Mouse (Mus musculus) hindbrain, embryonic 13.5 days (tissue): ENCODE measurements around the gene Card14. TPM values are rescaled to one million over a fixed set of nuclear protein-coding genes. Genes with fewer than 3 reads are reported as not detected.
"Not testable (repeated sequence)": the region's sequence is repeated elsewhere in the genome, so short reads cannot be mapped to it uniquely, and the experiment has no call there.

ENCODE experiments used
- ATAC-seq: fragments of 200-750 bp; cut with Nextera tagmentation; 2 replicates; pipeline ENCODE4 v1.8.0; 2017; ENCODE audit warnings: moderate TSS enrichment; ENCODE audit not compliant: low FRiP score
- H3K27ac ChIP-seq: fragments of 300-500 bp; sonication (generic); 2 replicates; pipeline ENCODE4 v1.5.1; 2015; ENCODE audit warnings: inconsistent platforms, mild to moderate bottlenecking, moderate library complexity
- H3K27me3 ChIP-seq: fragments of 300-500 bp; sonication (generic); 2 replicates; pipeline ENCODE4 v1.6.1; 2015; ENCODE audit warnings: mild to moderate bottlenecking, inconsistent platforms
- H3K36me3 ChIP-seq: fragments of 300-500 bp; sonication (generic); 2 replicates; pipeline ENCODE4 v1.6.1; 2015; ENCODE audit warnings: mild to moderate bottlenecking, inconsistent platforms
- H3K4me1 ChIP-seq: fragments of 300-500 bp; sonication (generic); replicated peaks from 2 replicates; pipeline ENCODE4 v1.6.1; 2015; ENCODE audit warnings: inconsistent platforms
- H3K4me2 ChIP-seq: fragments of 300-500 bp; sonication (generic); 2 replicates; pipeline ENCODE4 v1.6.1; 2015; ENCODE audit warnings: inconsistent platforms, mild to moderate bottlenecking, moderate library complexity
- H3K4me3 ChIP-seq: fragments of 300-500 bp; sonication (generic); 2 replicates; pipeline ENCODE4 v1.5.1; 2015; ENCODE audit warnings: mild to moderate bottlenecking, inconsistent platforms
- H3K9ac ChIP-seq: fragments of 300-500 bp; sonication (generic); 2 replicates; pipeline ENCODE4 v1.6.1; 2015; ENCODE audit warnings: mild to moderate bottlenecking, inconsistent platforms
- H3K9me3 ChIP-seq: fragments of 300-500 bp; sonication (generic); 2 replicates; pipeline ENCODE4 v1.6.1; 2016; ENCODE audit warnings: inconsistent platforms
- WGBS: fragments of 180-500 bp; shearing (Covaris S2); methylation state at CpG from one replicate; pipeline ENCODE4 v1.1.7; 2015; 5-methylcytosine and 5-hydroxymethylcytosine counted together
- polyA plus RNA-seq: library from polyadenylated mRNA; unstranded; fragments of >200 nt; fragmentation: Nextera tagmentation; extraction: Ambion mirVana; gene quantifications from 2 replicates; pipeline ENCODE4 v1.2.1, GENCODE M21; 2015

Card14 gene
- 0.06 and 0.09 TPM in 2 replicates for polyA plus RNA-seq

DNA sequence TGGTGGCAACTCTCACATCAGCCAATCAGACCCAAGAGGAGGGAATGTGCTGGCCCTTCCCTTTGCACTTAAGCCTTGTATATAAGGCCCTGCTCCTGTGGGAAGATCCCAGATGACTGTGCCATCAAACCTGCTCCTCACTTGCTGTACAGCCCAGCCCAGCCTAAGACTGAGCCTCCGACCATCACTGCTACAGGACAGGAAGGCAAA is at the start of gene Card14:
Card14 (plus strand) TSS at position 111 of the 210 bp plus-strand sequence.
- WGBS: 48% methylated on average over 1 of the region's 1 CpGs
- Histone ChIP-seq H3K4me2 (no peak within 1 kb of the TSS), H3K27me3 (peaks cover 25% of the 10 kb centered on the region), H3K9me3 (no peaks in the 10 kb centered on the region), H3K9ac (peak within 1 kb of the TSS; percentile 43; the same call in 1 of the 2 replicates), H3K36me3 (no peaks in the 10 kb centered on the region), H3K27ac (no peak within 1 kb of the TSS), H3K4me1 (peaks cover 12% of the 10 kb centered on the region; the same call in 1 of the 2 replicates), H3K4me3 (no peak within 1 kb of the TSS)
- ATAC-seq: no peak

DNA sequence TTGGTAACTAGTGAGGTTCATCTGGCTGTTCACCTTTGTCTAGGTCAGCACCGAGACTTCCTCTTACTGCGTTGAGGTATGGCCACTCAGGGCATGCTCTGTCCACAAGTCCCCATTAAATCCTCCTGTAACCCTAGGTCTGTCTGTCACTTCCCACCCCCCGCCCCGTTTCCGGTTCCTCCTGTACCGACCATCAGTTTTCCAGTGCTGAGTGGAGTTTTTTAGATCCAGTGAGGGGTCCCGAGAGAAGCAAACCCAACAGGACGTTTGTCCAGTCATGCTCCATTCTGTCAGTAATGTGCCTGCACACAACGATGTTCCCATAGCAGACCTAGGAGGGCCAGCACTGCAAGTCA is 49.4 kb upstream of the Card14 start:
- peak overlapping the region; percentile 28 for H3K4me3 ChIP-seq
- peak overlapping the region; percentile 49 for H3K4me2 ChIP-seq
- H3K9ac ChIP-seq: peak overlapping the region; percentile 55; the same call in 1 of the 2 replicates
- no peaks in the 10 kb centered on the region for H3K9me3 ChIP-seq
- 76% methylated on average over 9 of the region's 9 CpGs for WGBS
- peak overlapping the region; percentile 71 for H3K27ac ChIP-seq
- no peak for ATAC-seq
- H3K4me1 ChIP-seq: peaks cover 18% of the 10 kb centered on the region
- H3K27me3 ChIP-seq: no peaks in the 10 kb centered on the region
- H3K36me3 ChIP-seq: peaks cover 45% of the 10 kb centered on the region

DNA sequence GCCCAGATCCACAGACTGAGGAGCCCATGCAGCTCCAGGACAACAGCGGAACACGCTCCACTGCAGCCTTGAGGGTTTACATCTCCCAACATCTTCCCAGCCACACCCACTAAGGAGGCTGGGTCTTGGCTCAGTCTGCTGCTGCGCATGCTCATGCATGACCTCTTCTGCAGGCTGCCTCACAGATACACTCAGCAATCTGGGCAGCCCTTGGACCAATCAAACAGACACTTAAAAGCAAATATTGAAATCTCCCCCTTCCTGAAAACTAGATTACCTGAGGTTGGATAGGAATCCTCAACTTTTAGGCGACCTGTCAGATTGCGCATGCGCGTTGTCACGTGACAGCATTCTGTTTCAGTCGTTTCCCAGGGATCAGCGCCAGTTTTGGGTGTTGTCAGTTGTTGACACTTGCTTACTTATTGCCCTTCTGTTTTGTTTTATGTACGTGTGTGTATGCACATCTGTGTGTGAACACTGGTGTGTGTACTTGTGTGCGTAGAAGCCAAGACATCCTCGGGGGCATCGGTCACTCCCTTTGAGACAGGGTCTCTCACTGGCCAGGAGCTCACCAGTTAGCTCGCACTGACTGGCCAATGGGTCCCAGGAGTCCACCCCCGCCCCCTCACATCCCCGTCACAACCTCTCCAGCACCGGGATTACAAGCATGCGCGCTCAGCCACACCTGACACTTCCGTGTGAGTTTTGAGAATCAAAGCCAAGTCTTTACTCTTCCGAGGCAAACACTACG is 48.8 kb upstream of the Card14 start:
- Histone ChIP-seq H3K4me3 (peak overlapping the region; percentile 28), H3K4me2 (peak overlapping the region; percentile 49), H3K27me3 (no peaks in the 10 kb centered on the region), H3K27ac (peak overlapping the region; percentile 71), H3K36me3 (peaks cover 48% of the 10 kb centered on the region), H3K9me3 (no peaks in the 10 kb centered on the region), H3K4me1 (peaks cover 13% of the 10 kb centered on the region; the same call in 1 of the 2 replicates), H3K9ac (peak overlapping the region; percentile 55; the same call in 1 of the 2 replicates)
- peak; percentile 72 for ATAC-seq
- 67% methylated on average over 23 of the region's 23 CpGs for WGBS

DNA sequence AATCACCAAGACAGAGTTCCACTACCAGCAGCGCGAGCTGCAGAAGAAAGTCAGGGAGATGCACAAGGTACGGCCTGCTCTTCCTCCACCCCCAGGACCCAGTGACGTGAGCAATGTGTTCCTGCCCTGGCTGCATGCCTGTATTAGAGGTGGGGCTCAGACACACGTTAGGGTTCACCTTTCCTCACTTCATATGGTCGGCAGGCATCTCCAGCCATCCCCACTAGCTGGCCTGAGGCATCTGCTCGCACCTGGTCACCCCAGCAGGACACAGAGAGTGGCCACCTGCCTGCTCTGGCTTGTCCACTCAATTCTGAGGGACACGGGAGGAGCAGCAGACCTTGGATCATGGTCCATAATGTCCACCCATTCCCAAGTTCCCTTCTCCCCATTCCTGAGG is 47.6 kb upstream of the Card14 start:
- Histone ChIP-seq H3K9ac (no peak overlapping the region), H3K4me1 (peaks cover 13% of the 10 kb centered on the region; the same call in 1 of the 2 replicates), H3K27me3 (no peaks in the 10 kb centered on the region), H3K36me3 (peaks cover 60% of the 10 kb centered on the region), H3K4me3 (no peak overlapping the region), H3K4me2 (no peak overlapping the region), H3K9me3 (no peaks in the 10 kb centered on the region), H3K27ac (no peak overlapping the region)
- 95% methylated on average over 8 of the region's 8 CpGs for WGBS
- ATAC-seq: no peak

DNA sequence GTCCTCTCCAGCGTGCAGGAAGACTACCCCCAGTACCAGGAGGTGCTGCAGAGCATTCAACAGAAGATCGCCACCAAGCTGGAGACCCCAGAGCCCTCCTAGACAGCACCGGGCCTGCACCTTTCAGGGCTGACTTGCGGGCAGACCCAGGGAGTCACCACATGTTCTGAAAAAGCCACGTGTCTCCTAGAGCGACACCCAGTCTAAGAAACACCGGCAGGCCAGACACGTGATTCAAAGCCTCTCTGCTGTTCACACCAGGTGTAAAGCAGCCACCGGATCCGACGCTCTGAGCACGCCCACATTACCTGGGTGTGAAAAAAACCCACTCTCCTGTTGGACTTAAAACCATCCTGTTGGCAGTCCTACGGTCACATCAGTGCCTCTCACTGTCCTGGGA is 43.2 kb upstream of the Card14 start:
- H3K36me3 ChIP-seq: peaks cover 52% of the 10 kb centered on the region
- no peak for ATAC-seq
- no peak overlapping the region for H3K9ac ChIP-seq
- peaks cover 19% of the 10 kb centered on the region for H3K4me1 ChIP-seq
- no peaks in the 10 kb centered on the region for H3K9me3 ChIP-seq
- H3K27ac ChIP-seq: no peak overlapping the region
- H3K27me3 ChIP-seq: no peaks in the 10 kb centered on the region
- WGBS: 94% methylated on average over 13 of the region's 13 CpGs
- no peak overlapping the region for H3K4me2 ChIP-seq
- no peak overlapping the region for H3K4me3 ChIP-seq

DNA sequence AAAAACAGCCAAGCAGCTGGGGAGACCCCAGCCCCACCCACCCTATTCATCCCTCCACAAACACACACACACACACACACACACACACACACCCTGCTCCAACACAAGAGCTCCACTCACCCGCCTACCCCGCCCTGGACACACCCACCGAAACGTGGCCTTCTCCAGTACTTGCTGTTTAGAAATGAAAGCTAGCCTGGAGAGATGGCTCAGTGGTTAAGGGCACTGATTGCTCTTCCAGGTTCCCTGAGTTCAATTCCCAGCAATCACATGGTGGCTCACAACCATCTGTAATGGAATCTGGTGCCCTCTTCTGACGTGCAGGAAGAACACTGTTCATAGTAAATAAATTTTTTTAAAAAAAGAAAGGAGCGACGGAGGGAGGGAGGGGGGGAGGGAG is 41.8 kb upstream of the Card14 start:
- Histone ChIP-seq H3K4me2 (no peak overlapping the region), H3K4me3 (no peak overlapping the region), H3K4me1 (peaks cover 32% of the 10 kb centered on the region), H3K27me3 (no peaks in the 10 kb centered on the region), H3K9ac (no peak overlapping the region), H3K27ac (no peak overlapping the region), H3K9me3 (no peaks in the 10 kb centered on the region), H3K36me3 (peaks cover 45% of the 10 kb centered on the region)
- 79% methylated on average over 7 of the region's 7 CpGs for WGBS
- ATAC-seq: no peak

DNA sequence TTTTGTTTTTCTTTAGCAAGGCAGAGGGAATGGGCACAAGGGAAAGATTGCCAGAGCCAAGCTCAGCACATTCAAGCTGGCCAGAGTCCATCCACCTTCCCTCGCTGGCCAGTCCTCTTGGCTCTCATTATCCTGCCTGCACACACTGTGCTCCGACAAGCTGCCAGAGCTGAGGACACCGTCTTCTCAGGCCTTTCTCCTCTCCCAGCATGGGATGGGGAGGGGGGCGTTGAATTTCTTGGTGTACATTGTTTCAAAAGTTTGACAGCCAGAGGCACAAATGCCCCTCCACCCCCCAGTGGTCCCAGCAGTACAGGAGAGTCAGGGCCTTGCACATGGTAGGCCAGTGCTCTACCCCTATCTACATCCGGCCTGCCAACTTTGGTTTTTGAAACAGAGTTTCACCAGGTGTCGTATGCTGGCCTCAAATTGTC is 40.3 kb upstream of the Card14 start:
- WGBS: 37% methylated on average over 6 of the region's 6 CpGs
- Histone ChIP-seq H3K9me3 (no peaks in the 10 kb centered on the region), H3K4me3 (0 out of 2 replicates have a peak overlapping the region, but pooled peaks have one; percentile 55), H3K9ac (peak overlapping the region; percentile 40; the same call in 1 of the 2 replicates), H3K27ac (peak overlapping the region; percentile 44; the same call in 1 of the 2 replicates), H3K27me3 (no peaks in the 10 kb centered on the region), H3K4me1 (peaks cover 42% of the 10 kb centered on the region), H3K4me2 (peak overlapping the region; percentile 83), H3K36me3 (peaks cover 42% of the 10 kb centered on the region)
- no peak; the same call in none of the 2 replicates for ATAC-seq

DNA sequence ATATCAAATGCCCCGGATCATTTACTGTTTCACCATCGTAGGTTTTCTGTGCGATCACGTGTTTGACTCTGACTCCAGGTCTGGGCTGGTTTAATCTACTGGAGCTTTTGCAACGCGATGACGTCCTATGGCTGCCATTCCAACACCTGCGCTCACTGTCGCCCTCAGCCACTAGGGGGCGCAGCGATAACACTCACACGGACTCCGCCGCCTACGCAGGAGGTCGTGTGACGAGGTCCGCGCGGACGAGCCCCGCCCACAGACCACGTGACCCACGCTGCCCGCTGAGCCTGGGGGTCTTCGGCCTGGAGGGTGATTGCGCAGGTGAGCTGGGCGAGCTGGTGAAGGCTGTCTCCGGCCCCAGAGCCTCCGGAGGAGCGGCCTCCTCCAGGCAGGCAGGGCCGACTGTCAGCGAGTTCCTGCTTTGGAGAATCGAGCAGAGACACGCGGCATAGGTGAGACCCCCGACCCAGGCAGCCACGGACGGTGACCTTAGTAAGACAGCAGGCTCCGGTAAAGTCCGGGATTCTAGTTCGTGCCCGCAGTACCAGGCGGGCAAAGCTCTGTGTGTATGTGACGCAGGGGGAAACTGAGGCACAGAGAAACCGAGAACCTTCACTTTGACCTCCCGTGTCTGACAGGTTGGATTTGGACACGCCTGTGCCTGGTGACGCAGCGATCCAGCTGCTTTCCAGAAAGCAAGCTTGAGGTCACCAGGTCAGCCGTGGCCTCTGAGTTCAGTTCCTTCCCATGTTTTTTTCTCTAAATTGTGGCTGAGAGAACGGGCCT is 39.6 kb upstream of the Card14 start, which contains the start of gene Gaa:
Gaa (plus strand) TSS at position 120 of the 789 bp plus-strand sequence.
- no peaks in the 10 kb centered on the region for H3K27me3 ChIP-seq
- H3K36me3 ChIP-seq: peaks cover 42% of the 10 kb centered on the region
- ATAC-seq: peak; percentile 88
- peak within 1 kb of the TSS; percentile 58; the same call in 1 of the 2 replicates for H3K27ac ChIP-seq
- WGBS: 5% methylated on average over 52 of the region's 52 CpGs
- H3K9ac ChIP-seq: peak within 1 kb of the TSS; percentile 78
- no peaks in the 10 kb centered on the region for H3K9me3 ChIP-seq
- peak within 1 kb of the TSS; percentile 83 for H3K4me2 ChIP-seq
- H3K4me3 ChIP-seq: peak within 1 kb of the TSS; percentile 55
- H3K4me1 ChIP-seq: peaks cover 42% of the 10 kb centered on the region

DNA sequence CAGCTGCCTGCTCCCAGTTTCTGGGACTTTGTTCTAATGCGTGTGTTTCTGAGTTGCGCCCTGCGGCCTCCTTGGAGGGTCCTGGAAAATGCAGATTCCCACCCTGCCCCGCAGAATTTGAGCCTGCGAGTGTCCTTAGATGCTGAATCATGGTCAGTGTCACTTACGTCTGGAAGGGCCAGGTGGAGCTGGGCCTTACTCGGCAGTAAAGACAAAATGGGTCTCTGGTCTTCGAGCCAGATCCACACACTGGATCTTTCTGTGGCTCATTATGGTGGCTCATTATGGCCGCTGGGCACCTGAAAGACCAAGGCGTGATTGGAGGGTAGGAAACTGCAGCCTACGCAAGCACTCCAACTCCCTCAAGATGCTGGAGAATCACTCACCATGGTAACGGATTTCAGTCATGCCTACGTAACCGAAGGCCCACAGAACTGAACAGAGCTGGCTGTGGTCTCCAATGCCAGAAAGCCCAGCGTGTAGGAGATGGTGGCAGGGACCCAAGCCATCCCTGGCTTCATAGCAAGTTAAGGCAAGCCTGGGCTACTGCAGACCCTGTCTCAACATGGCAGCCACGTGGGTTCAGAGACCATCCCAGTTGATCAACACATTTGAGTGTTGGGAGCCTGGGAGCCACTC is 38.9 kb upstream of the Card14 start:
- WGBS: 75% methylated on average over 16 of the region's 16 CpGs
- peak overlapping the region; percentile 78 for H3K9ac ChIP-seq
- H3K4me3 ChIP-seq: peak overlapping the region; percentile 55
- H3K9me3 ChIP-seq: no peaks in the 10 kb centered on the region
- no peak overlapping the region for H3K27ac ChIP-seq
- peaks cover 44% of the 10 kb centered on the region for H3K36me3 ChIP-seq
- peak overlapping the region; percentile 83 for H3K4me2 ChIP-seq
- H3K27me3 ChIP-seq: no peaks in the 10 kb centered on the region
- no peak for ATAC-seq
- peaks cover 42% of the 10 kb centered on the region for H3K4me1 ChIP-seq

DNA sequence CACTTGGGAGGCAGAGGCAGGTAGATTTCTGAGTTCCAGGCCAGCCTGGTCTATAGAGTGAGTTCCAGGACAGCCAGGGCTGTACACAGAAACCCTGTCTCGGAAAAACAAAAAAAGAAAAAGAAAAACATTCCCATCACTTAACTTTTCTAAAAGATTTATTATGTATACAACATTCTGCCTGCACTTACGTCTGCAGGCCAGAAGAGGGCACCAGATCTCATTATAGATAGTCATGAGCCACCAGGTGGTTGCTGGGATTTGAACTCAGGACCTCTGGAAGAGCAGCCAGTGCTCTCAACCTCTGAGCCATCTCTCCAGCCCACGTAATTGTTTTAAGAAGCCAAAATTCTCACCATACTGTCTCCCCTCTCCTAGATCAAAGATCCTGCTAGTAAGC is 35.1 kb upstream of the Card14 start:
- not testable (repeated sequence) for H3K4me3 ChIP-seq, H3K4me2 ChIP-seq, H3K27ac ChIP-seq, H3K9me3 ChIP-seq, H3K27me3 ChIP-seq, H3K9ac ChIP-seq, ATAC-seq
- Histone ChIP-seq H3K4me1 (peaks cover 39% of the 10 kb centered on the region), H3K36me3 (peaks cover 68% of the 10 kb centered on the region)
- 63% methylated on average over 3 of the region's 3 CpGs for WGBS

DNA sequence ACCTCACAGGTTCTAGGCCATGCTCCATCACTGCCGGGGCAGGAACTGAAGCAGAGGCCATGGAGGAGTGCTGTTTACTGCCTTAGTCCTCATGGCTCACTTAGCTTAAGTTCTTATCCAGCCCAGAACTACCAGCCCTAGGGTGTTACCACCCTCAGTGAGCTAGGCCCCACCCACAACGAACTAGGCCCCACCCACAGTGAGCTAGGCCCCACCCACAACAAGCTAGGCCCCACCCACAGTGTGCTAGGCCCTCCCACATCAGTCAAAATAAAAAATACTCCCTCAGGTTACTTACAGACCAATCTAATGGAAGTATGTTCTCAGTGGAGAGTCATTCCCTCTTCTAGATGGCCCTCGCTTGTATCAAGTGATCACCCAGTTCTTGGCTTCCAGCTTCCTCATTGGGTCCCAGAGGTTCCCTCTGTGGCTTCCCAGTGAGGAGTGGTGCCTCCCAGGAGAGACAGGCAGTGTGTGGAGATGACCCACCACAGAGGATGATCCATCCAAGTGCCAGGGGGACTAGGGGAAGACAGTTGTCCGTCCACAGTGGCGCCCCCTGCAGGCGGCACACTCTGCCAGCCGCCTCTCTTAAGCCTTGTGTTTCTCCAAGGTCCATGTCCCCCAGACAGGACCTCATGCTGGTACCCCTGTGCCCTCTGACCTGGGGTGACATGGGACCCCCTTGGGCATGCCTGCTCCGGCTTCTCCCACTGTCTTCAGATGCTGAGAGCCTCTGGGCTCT is 34.2 kb upstream of the Card14 start:
- Histone ChIP-seq H3K9ac (no peak overlapping the region), H3K27ac (no peak overlapping the region), H3K27me3 (no peaks in the 10 kb centered on the region), H3K4me2 (no peak overlapping the region), H3K4me1 (peaks cover 33% of the 10 kb centered on the region), H3K36me3 (peaks cover 77% of the 10 kb centered on the region), H3K9me3 (no peaks in the 10 kb centered on the region), H3K4me3 (no peak overlapping the region)
- no peak for ATAC-seq
- 88% methylated on average over 8 of the region's 8 CpGs for WGBS

DNA sequence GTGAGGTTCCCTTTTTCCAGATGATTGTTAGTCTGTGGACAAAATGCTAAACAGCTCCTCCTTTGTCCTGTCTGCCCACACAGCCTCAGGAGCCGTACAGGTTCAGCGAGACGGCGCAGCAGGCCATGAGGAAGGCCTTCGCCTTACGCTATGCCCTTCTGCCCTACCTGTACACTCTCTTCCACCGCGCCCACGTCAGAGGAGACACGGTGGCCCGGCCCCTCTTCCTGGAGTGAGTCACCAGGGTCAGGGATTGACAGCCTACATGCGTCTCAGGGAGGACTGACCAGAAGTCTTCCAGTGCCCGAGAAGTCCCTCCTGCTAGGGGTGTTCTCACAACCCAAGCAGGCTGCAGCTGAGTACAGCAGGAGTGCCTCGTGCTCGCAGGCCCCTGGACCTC is 26.5 kb upstream of the Card14 start:
- no peak overlapping the region for H3K27ac ChIP-seq
- H3K9ac ChIP-seq: no peak overlapping the region
- no peak for ATAC-seq
- H3K9me3 ChIP-seq: no peaks in the 10 kb centered on the region
- no peak overlapping the region for H3K4me3 ChIP-seq
- peaks cover 92% of the 10 kb centered on the region for H3K36me3 ChIP-seq
- no peak overlapping the region for H3K4me2 ChIP-seq
- H3K27me3 ChIP-seq: no peaks in the 10 kb centered on the region
- 88% methylated on average over 15 of the region's 15 CpGs for WGBS
- H3K4me1 ChIP-seq: no peaks in the 10 kb centered on the region
